Mouse (Mus musculus): ENCODE results near the gene Vmn1r130. TPM values are rescaled to one million over a fixed set of nuclear protein-coding genes. Genes with fewer than 3 reads are reported as not detected.
"Not testable (repeated sequence)": the region's sequence is repeated elsewhere in the genome, so short reads cannot be mapped to it uniquely, and the experiment has no call there.

Gene Vmn1r130
- not detected in 2 replicates for polyA plus RNA-seq (2015; fragmentation: Nextera tagmentation; extraction: Ambion mirVana)

GRCm38 (mm10) chr7:21511480-21511879, at the start of gene Vmn1r130:
Gene Vmn1r130, plus strand, starts transcription at chr7:21511780.
- H3K27ac ChIP-seq (ENCODE audit: low read length); H3K4me2 ChIP-seq (replicated peaks; ENCODE audit: low read depth, low read length); ATAC-seq (ENCODE audit: low FRiP score, low TSS enrichment); H3K4me1 ChIP-seq (ENCODE audit: insufficient read depth, low read length); H3K36me3 ChIP-seq (ENCODE audit: insufficient read depth, low read length); H3K9me3 ChIP-seq (ENCODE audit: low read length); H3K27me3 ChIP-seq (ENCODE audit: insufficient read depth, low read length); H3K4me3 ChIP-seq (ENCODE audit: low read length); H3K9ac ChIP-seq (replicated peaks; ENCODE audit: low read length): not testable (repeated sequence)
- WGBS: no CpG with 5 or more reads among the region's 3 CpGs

- not testable (repeated sequence) for H3K4me2 ChIP-seq (replicated peaks; ENCODE audit: low read depth, low read length); ATAC-seq (ENCODE audit: low FRiP score, low TSS enrichment)
- WGBS: no CpG with 5 or more reads among the region's 2 CpGs
Observed at GRCm38 (mm10) chr7:21545990-21546389, 34.4 kb downstream of the Vmn1r130 start, which contains the start of gene Vmn1r131. Gene Vmn1r131, minus strand, starts transcription at chr7:21546090.

More at GRCm38 (mm10) chr7:21545990-21546389, 34.4 kb downstream of the Vmn1r130 start, which contains the start of gene Vmn1r131:
- H3K9me3 ChIP-seq (ENCODE audit: low read length); H3K4me3 ChIP-seq (ENCODE audit: low read length); H3K36me3 ChIP-seq (ENCODE audit: insufficient read depth, low read length); H3K4me1 ChIP-seq (ENCODE audit: insufficient read depth, low read length); H3K9ac ChIP-seq (replicated peaks; ENCODE audit: low read length); H3K27ac ChIP-seq (ENCODE audit: low read length); H3K27me3 ChIP-seq (ENCODE audit: insufficient read depth, low read length): not testable (repeated sequence)

Other genes starting within 250 kb of the Vmn1r130 start
- gene Vmn1r125, start 239.6 kb upstream of the Vmn1r130 start, polyA plus RNA-seq (2015; fragmentation: Nextera tagmentation; extraction: Ambion mirVana): not detected in 2 replicates
- not detected in 2 replicates for gene Vmn1r126, start 210.3 kb upstream of the Vmn1r130 start, polyA plus RNA-seq (2015; fragmentation: Nextera tagmentation; extraction: Ambion mirVana)
- not detected in 2 replicates for gene Vmn1r127, start 191.9 kb upstream of the Vmn1r130 start, polyA plus RNA-seq (2015; fragmentation: Nextera tagmentation; extraction: Ambion mirVana)
- not detected in 2 replicates for gene Vmn1r128, start 162.4 kb upstream of the Vmn1r130 start, polyA plus RNA-seq (2015; fragmentation: Nextera tagmentation; extraction: Ambion mirVana)
- not detected in 2 replicates for gene Vmn1r129, start 150.5 kb upstream of the Vmn1r130 start, polyA plus RNA-seq (2015; fragmentation: Nextera tagmentation; extraction: Ambion mirVana)
- gene Gm6882, start 79.0 kb upstream of the Vmn1r130 start, polyA plus RNA-seq (2015; fragmentation: Nextera tagmentation; extraction: Ambion mirVana): not detected in 2 replicates
- not detected in 2 replicates for gene Vmn1r131, start 34.3 kb downstream of the Vmn1r130 start, polyA plus RNA-seq (2015; fragmentation: Nextera tagmentation; extraction: Ambion mirVana)
- gene Vmn1r132, start 102.3 kb downstream of the Vmn1r130 start, polyA plus RNA-seq (2015; fragmentation: Nextera tagmentation; extraction: Ambion mirVana): not detected in 2 replicates
- not detected in 2 replicates for gene Gm4175, start 249.7 kb downstream of the Vmn1r130 start, polyA plus RNA-seq (2015; fragmentation: Nextera tagmentation; extraction: Ambion mirVana)

All from kidney, embryonic 16.5 days (tissue).